Mouse (Mus musculus) layer of hippocampus, adult 9-10 months (tissue): ENCODE measurements around the gene Arhgdia.
"Not testable (repeated sequence)": the region's sequence is repeated elsewhere in the genome, so short reads cannot be mapped to it uniquely, and the experiment has no call there.

Source experiments
- DNase-seq: peaks from one replicate; pipeline ENCODE4 v3.0.0; 2022; ENCODE audit warnings: low spot score

Arhgdia gene

GRCm38 (mm10) chr11:120578024-120578693 lies 3.3 kb downstream of the Arhgdia start:
- DNase-seq, result no peak

- no peak for DNase-seq
Measured at GRCm38 (mm10) chr11:120577211-120578023, 4.0 kb downstream of the Arhgdia start.

DNA sequence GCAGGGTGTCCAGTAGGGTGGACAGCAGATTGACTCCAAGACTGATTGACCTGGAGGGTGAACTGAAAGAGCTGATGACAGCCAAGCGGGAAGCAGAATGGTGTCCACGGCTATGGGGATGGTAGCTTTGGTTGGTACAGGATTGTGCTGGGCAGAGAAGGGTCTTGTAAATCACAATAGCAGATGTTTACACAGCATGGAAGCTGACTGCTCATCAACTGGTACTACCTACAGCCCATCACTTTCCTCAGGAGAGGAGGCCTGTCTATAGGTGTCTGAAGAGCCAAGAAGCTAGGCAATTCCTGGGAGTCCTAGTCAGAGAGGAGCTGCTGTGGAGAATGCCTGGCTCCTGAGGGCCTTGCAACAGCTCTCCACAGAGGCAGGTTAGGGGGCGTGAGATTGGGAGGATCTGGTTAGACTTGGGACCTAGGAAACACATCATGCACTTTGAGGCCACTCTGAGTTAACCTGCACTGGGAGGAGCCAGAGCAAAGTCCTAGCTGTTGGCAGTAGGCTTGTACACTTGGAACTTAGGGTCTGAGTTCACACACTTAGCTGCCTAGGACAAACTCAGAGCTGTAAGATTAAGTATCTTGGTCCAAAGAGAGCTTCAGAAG lies 5.0 kb downstream of the Arhgdia start:
- DNase-seq, result no peak

GRCm38 (mm10) chr11:120575940-120576339 lies 5.5 kb downstream of the Arhgdia start:
- DNase-seq, result no peak

GRCm38 (mm10) chr11:120575046-120575445 lies 6.4 kb downstream of the Arhgdia start:
- no peak for DNase-seq

DNA sequence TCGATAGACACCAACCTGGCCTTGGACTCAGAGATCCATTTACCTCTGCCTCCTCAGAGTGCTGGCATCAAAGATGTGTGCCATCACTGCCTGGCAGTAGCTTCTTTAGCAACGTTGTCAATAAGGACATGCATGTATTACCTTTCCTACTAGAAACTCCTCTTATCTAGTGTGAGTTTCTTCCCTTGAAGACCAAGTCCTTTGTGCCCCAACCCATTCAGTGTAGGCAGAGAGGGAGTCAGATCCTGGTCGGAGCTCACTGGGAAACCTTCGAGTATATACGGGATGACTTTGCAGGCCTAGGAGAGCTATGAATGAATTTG lies 7.2 kb downstream of the Arhgdia start:
- no peak for DNase-seq

- no peak for DNase-seq
Measured at GRCm38 (mm10) chr11:120573585-120574277, 7.7 kb downstream of the Arhgdia start.

- DNase-seq, result peak; percentile 98
Measured at GRCm38 (mm10) chr11:120572752-120573584, 8.5 kb downstream of the Arhgdia start, which contains the start of gene P4hb. TSS of gene P4hb (minus strand) at chr11:120573253.

DNA sequence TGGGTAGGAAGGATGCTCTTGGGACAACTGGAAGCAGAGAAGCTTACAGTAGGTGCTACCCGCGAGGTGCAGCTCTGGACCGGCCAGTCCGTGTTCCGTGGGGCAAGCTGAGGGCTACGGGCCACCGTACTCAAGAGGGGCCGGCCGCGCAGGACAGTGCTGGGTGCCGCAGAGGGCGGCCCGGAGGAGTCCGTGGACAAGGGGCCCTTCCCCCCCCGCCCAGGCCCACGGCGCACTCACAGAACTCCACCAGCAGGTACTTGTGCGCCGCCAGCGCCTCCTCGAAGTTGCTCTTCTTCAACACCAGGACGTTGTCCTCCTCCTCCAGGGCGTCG lies 9.0 kb downstream of the Arhgdia start:
- DNase-seq, result no peak

DNA sequence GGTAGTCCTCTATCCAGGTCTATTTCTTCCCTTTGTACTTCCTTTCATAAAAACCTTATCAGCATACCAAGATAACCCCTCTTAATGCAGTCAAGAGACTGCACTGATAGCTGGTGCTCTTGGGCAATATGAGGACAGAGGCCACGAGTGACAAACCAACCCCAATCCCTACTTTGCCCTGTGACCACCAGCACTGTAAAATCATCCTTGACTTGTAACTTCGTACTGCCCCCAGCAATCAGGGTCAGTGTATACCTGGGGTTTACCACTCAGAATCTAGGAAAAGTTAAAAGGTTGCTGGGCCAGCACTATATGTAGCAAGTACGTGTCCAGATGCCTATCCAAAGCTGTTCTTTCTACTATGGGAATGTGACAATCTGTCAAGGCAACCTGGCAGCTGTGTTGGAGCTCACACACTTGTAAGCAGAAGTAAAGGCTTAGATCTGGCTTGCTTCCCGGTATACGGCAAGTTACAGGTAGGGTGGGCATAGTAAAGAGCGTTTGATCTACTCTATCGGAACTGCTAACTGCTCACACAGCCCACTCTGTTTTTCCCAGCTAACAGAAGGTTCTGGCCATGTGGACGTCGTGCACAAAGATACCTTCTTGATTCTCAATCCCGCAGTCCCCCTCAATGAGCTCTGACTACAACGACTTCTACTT lies 9.5 kb downstream of the Arhgdia start:
- DNase-seq, result no peak

DNA sequence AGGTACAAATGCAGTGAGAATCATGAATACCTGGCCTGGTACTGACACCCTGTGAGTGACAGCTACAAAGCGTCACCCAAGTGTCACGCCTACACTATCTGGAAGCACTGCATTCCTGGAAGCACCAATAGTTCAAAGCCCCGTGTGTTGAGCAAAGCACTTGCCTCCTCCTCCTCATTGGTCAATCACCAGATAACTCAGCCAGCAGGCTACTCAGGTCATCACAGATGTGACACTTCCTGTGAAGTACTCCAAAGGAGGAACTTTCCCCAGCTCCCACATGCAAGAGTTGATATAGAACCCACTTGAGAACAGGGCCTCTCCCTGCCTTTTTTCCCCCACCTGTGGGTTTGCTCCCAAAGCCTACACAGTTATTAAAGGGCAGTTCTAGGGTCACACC lies 10.3 kb downstream of the Arhgdia start:
- DNase-seq, result no peak

- no peak for DNase-seq
Measured at GRCm38 (mm10) chr11:120568324-120568723, 13.1 kb downstream of the Arhgdia start.

DNA sequence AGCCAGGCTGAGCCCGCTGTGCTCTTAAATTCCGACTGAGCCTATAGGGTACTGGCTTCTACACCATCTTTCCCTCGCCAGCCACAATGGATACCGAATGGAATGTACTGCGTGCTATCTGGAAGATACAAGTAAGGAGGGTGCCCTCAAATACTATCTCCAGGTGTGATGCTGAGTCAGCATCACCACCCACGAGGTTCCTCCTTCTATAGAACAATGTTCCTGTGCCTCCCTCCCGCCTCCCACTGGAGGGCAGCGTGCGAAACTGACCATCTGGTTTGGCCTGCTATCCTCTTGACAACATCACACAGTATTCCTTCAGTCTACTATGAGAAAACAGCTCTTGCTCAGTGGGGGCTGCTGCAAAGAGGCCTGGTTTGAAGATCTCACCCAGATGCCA lies 16.3 kb downstream of the Arhgdia start:
- DNase-seq, result no peak

DNA sequence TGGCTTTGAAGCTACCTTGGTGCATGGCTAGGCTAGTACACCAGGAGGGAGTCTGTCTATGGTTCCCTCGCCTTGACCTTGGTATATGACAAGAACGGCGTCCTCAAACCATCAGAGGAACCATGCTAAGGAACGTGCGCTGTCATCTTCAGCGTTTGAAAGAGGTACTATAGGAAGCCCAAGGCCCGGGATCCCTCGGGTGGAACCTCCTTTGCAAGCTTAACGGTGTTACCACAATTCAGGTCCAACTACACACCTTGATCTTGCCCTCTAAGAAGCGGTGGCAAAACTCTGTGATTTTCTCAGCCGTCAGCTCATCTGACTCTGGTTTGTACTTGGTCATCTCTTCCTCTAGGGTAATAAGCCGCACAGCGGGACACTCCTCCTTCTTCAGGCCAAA lies 18.5 kb downstream of the Arhgdia start:
- no peak for DNase-seq

DNA sequence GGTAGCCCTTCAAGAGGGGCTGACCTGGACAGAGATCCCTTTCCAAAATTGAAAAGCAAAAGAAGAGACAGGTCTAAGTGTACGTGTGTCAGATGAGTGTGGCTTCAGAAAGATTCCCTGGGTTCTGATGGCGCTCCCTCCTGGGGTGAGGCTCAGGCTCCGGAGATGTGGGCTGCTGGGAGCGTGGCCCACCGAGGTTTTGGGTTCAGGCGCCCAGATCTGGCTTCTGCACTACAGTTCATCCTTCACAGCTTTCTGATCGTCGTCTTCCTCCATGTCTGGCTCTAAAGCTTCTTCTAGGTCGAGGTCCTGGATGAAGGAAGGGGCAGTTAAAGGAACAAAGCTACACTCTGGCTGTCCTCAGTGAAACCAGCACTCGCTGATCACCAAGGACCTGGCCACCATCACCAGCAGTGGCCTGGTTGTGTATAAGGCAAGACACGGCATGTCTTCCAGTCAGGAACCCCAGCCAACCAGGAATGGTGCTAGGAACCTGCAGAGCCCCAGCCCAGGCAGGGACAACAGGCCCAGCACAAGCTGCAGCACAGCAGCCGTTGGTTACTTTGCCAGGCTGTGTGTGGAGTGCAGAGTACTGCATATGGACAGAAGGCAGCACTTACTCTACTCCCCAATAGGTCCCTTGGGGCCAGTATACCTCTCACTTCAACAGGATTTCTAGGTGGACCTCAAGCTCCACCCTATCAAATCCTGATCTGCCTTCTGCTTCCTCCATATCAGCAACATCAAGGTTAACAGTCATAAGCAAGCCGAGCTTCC lies 20.3 kb downstream of the Arhgdia start:
- DNase-seq, result no peak

- DNase-seq, result not testable (repeated sequence)
Measured at GRCm38 (mm10) chr11:120558843-120559242, 22.6 kb downstream of the Arhgdia start.

GRCm38 (mm10) chr11:120555260-120555659 lies 26.2 kb downstream of the Arhgdia start:
- DNase-seq, result no peak

DNA sequence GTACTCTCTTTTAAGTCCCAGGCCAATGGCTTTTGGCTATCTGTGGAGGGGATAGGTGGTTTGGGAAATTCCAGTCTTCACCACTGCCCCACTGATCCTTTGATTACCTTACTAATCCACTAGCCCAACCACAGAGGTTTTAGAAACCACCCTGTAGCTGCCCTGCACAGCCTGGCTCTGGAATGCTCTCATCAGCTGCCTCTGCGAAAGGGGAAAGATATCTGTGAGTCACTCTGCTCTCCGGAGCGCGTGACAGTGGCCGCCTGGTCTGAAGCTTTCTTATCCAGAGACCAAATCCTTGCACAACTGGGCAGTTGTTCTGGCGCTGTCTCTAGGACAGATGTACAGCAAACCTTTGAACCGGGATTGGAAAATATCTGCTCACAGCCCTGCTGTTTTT lies 26.6 kb downstream of the Arhgdia start:
- DNase-seq, result no peak

DNA sequence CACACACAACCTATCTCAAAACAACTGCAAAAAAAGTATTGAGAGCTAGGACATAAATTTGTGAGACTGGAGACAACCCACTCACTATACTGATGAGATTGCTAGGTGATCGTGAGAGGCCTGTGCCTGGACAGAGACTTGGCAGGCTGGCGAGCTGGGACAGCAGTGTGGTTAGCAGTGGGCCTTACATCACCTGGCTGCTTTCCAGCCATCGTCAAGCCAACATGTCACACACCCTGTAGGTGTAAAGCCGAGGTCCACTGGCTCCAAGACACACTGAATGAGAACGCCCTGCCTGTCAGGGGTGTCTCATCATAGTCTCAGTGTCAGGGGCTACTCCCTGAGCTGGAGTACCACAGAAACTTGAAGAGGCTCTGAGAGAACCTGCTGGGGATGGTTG lies 28.7 kb downstream of the Arhgdia start:
- DNase-seq, result no peak

GRCm38 (mm10) chr11:120550810-120551440 lies 30.5 kb downstream of the Arhgdia start, which contains the start of gene Ppp1r27:
TSS of gene Ppp1r27 (minus strand) at chr11:120551132.
- DNase-seq, result no peak
